Mouse (Mus musculus) stomach, postnatal 0 days (tissue): ENCODE measurements around the gene Chn2.

ENCODE experiments used
- CTCF ChIP-seq: IDR thresholded peaks from 2 replicates; pipeline ENCODE4 v1.5.1; 2016; ENCODE audit warnings: antibody characterized with exemption, low read depth, mild to moderate bottlenecking, moderate library complexity
- EP300 ChIP-seq: optimal IDR thresholded peaks from 2 replicates; pipeline ENCODE3; 2016; ENCODE audit warnings: antibody characterized with exemption

DNA sequence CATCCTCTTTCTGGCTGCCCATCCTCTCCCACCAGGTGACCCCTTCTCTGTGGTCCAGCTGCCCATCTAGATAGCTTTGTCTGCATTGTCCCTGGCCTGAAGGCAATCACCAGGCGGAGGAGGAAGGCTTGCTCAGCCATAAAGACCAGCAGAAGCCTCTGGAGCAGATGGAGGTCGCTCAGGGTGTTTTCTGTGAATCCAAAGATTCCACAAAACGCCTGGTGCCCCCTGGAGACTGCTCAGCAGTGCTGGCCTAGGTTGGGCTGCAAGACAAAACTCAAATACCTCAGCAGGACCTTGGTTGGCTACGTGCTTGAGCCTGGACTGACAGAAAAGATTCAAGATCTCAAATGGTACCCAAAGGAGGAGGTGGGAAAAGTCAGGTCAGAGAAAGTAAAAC, 186.0 kb downstream of the Chn2 start:
- TF ChIP-seq CTCF, result peak; percentile 45; the same call in 1 of the 2 replicates
- no peak for TF ChIP-seq EP300
